Mouse (Mus musculus): ENCODE measurements around the gene Mnat1. TPM values are rescaled to one million over a fixed set of nuclear protein-coding genes. Genes with fewer than 3 reads are reported as not detected.

The Mnat1 gene
- total and polyA plus RNA-seq, 3 experiments = 29.4 to 36.9 TPM; not detected in 1

DNA sequence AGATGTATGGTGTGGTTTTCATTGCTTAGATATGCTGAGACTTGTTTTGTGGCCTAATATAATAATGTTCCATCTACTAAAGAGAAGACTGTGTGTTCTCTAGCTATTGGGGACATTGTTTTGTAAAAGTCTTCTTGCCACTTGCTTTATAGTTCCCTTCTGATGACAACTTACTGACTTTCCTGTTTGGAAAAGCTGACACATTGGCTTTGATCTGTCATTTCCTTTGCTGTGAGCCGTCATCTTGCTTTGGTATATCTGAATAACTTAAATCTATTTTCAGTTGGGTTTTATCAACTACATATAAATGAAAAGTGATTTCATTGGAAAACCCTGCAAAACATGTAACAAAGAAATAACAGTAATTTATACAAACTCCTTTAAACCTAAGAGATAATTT, 74.9 kb downstream of the Mnat1 start:
- no peak for TF ChIP-seq USF2 (IDR thresholded peaks at IDR 0.05; ENCODE audit: borderline replicate concordance in 1 of 2, insufficient read depth in 1 of 2, low read depth in 1 of 2, low read length in 2 of 2)
- no peak for TF ChIP-seq GABPA (IDR thresholded peaks at IDR 0.05; ENCODE audit: low read depth, low read length)
- no peak for TF ChIP-seq ZNF384 (IDR thresholded peaks at IDR 0.05; ENCODE audit: low read depth, low read length)
- TF ChIP-seq KAT2A (conservative IDR thresholded peaks at IDR 0.05; ENCODE audit: low read depth, low read length) = no peak
- TF ChIP-seq CTCF (IDR thresholded peaks at IDR 0.05 in 2 of 3, conservative IDR thresholded peaks at IDR 0.05 in 1 of 3; ENCODE audit: control insufficient read depth in 1 of 3, insufficient read depth in 1 of 3, low read depth in 2 of 3, low read length in 3 of 3, poor library complexity in 1 of 3, severe bottlenecking in 1 of 3) = no peak
- TF ChIP-seq RCOR1 (IDR thresholded peaks at IDR 0.05; ENCODE audit: low read depth, low read length) = no peak
- TF ChIP-seq GATA1 (IDR thresholded peaks at IDR 0.05; ENCODE audit: low read depth, low read length) = no peak
- no peak for TF ChIP-seq ELF1 (IDR thresholded peaks at IDR 0.05; ENCODE audit: low read depth, low read length)
- no peak for TF ChIP-seq JUND (IDR thresholded peaks at IDR 0.05; ENCODE audit: low read depth, low read length)
- no peak for TF ChIP-seq TCF12 (IDR thresholded peaks at IDR 0.05; ENCODE audit: low read depth, low read length)
- TF ChIP-seq BHLHE40 (IDR thresholded peaks at IDR 0.05; ENCODE audit: borderline replicate concordance, low read depth, low read length) = no peak
- no peak for TF ChIP-seq CHD2 (IDR thresholded peaks at IDR 0.05; ENCODE audit: low read length)
- Histone ChIP-seq H3K4me1 (ENCODE audit: control insufficient read depth in 1 of 2, insufficient read depth in 2 of 2, low read length in 2 of 2) (peaks cover 0 to 21% of the 10 kb centered on the region in 2 experiments; a peak in 3 of 4 replicates), H3K27me3 (ENCODE audit: control insufficient read depth in 1 of 2, insufficient read depth in 2 of 2, low read length in 2 of 2) (no peaks in the 10 kb centered on the region), H3K27ac (ENCODE audit: control insufficient read depth, low read depth, low read length) (no peak overlapping the region), H3K36me3 (ENCODE audit: control insufficient read depth in 1 of 2, insufficient read depth in 2 of 2, low read length in 2 of 2) (peaks cover 1 to 19% of the 10 kb centered on the region in 2 experiments; a peak in 3 of 4 replicates), H3K4me3 (ENCODE audit: control insufficient read depth in 1 of 2, insufficient read depth in 1 of 2, low read depth in 2 of 2, low read length in 2 of 2) (no peak overlapping the region), H3K9ac (ENCODE audit: control insufficient read depth, low read depth, low read length, poor library complexity, severe bottlenecking) (no peak overlapping the region), H3K79me2 (ENCODE audit: control insufficient read depth, insufficient read depth, low read length, poor library complexity) (no peaks in the 10 kb centered on the region), H3K9me3 (replicated peaks; ENCODE audit: insufficient read depth, low read length) (no peaks in the 10 kb centered on the region)
- no peak for DNase-seq (ENCODE audit: low read depth, low spot score)

GRCm38 (mm10) chr12:73199375-73199774, 75.9 kb downstream of the Mnat1 start:
- TF ChIP-seq POLR2AphosphoS5 (IDR thresholded peaks at IDR 0.05; ENCODE audit: borderline replicate concordance, low read depth, low read length) = no peak
- no peak for TF ChIP-seq MYB (IDR thresholded peaks at IDR 0.05; ENCODE audit: low read depth, low read length)
- no peak for TF ChIP-seq ELF1 (IDR thresholded peaks at IDR 0.05; ENCODE audit: low read depth, low read length)
- TF ChIP-seq ETS1 (IDR thresholded peaks at IDR 0.05; ENCODE audit: low read depth, low read length) = no peak
- TF ChIP-seq USF1 (IDR thresholded peaks at IDR 0.05; ENCODE audit: low read depth, low read length) = no peak
- no peak for TF ChIP-seq MXI1 (IDR thresholded peaks at IDR 0.05; ENCODE audit: low read depth, low read length)
- TF ChIP-seq CHD1 (IDR thresholded peaks at IDR 0.05; ENCODE audit: low read depth, low read length) = no peak
- no peaks in the 10 kb centered on the region for H3K79me2 ChIP-seq (ENCODE audit: control insufficient read depth, insufficient read depth, low read length, poor library complexity)
- no peak overlapping the region for H3K27ac ChIP-seq (ENCODE audit: control insufficient read depth, low read depth, low read length)
- H3K36me3 ChIP-seq (ENCODE audit: control insufficient read depth in 1 of 2, insufficient read depth in 2 of 2, low read length in 2 of 2) = peaks cover 1 to 19% of the 10 kb centered on the region in 2 experiments; a peak in 3 of 4 replicates
- H3K9me3 ChIP-seq (replicated peaks; ENCODE audit: insufficient read depth, low read length) = no peaks in the 10 kb centered on the region
- no peak overlapping the region for H3K4me3 ChIP-seq (ENCODE audit: control insufficient read depth in 1 of 2, insufficient read depth in 1 of 2, low read depth in 2 of 2, low read length in 2 of 2)
- H3K4me1 ChIP-seq (ENCODE audit: control insufficient read depth in 1 of 2, insufficient read depth in 2 of 2, low read length in 2 of 2) = peaks cover 0 to 21% of the 10 kb centered on the region in 2 experiments; a peak in 3 of 4 replicates
- no peaks in the 10 kb centered on the region for H3K27me3 ChIP-seq (ENCODE audit: control insufficient read depth in 1 of 2, insufficient read depth in 2 of 2, low read length in 2 of 2)
- H3K9ac ChIP-seq (ENCODE audit: control insufficient read depth, low read depth, low read length, poor library complexity, severe bottlenecking) = no peak overlapping the region
- DNase-seq (ENCODE audit: low read depth, low spot score) = no peak
